Mouse (Mus musculus): ENCODE data around the gene Insl5. TPM values are rescaled to one million over a fixed set of nuclear protein-coding genes. Genes with fewer than 3 reads are reported as not detected.

The Insl5 gene
- total and polyA plus RNA-seq, 2 experiments from 2014 or later: 0.71 TPM; not detected in 1

GRCm38 (mm10) chr4:102971159-102971558, 55.5 kb downstream of the Insl5 start:
- H3K4me3 ChIP-seq (ENCODE audit: low read depth, low read length): no peak overlapping the region
- peaks cover 17% of the 10 kb centered on the region; the same call in 1 of the 2 replicates for H3K36me3 ChIP-seq (ENCODE audit: insufficient read depth)
- H3K4me2 ChIP-seq (ENCODE audit: low read depth): no peak overlapping the region
- no peaks in the 10 kb centered on the region for H3K27me3 ChIP-seq (ENCODE audit: insufficient read depth, low read length)
- WGBS: 78% methylated on average over 5 of the region's 5 CpGs
- no peaks in the 10 kb centered on the region for H3K4me1 ChIP-seq (ENCODE audit: insufficient read depth)
- no peak for ATAC-seq
- no peak for DNase-seq
- H3K9me3 ChIP-seq (ENCODE audit: low read length): no peaks in the 10 kb centered on the region
- TF ChIP-seq CTCF (IDR thresholded peaks at IDR 0.05; ENCODE audit: low read depth): no peak
- no peak overlapping the region for H3K9ac ChIP-seq
- H3K27ac ChIP-seq (ENCODE audit: low read depth, low read length): no peak overlapping the region

- Histone ChIP-seq H3K9me3 (ENCODE audit: low read length) (no peaks in the 10 kb centered on the region), H3K4me3 (ENCODE audit: low read depth, low read length) (no peak overlapping the region), H3K4me1 (ENCODE audit: insufficient read depth) (no peaks in the 10 kb centered on the region), H3K27ac (ENCODE audit: low read depth, low read length) (no peak overlapping the region), H3K9ac (no peak overlapping the region), H3K27me3 (ENCODE audit: insufficient read depth, low read length) (no peaks in the 10 kb centered on the region), H3K36me3 (ENCODE audit: insufficient read depth) (peaks cover 27% of the 10 kb centered on the region), H3K4me2 (ENCODE audit: low read depth) (no peak overlapping the region)
- no peak for TF ChIP-seq CTCF (IDR thresholded peaks at IDR 0.05; ENCODE audit: low read depth)
- DNase-seq (no peak), ATAC-seq (no peak)
- WGBS: 92% methylated on average over 5 of the region's 5 CpGs
These were observed 57.0 kb downstream of the Insl5 start for GRCm38 (mm10) chr4:102969599-102969998.

Other genes starting within 250 kb of the Insl5 start
- 2.3 and 2.4 TPM in 2 replicates for gene Tctex1d1, start 48.2 kb downstream of the Insl5 start, total RNA-seq (2014; rRNA removed)
- 1.2 and 1.3 TPM in 2 replicates for gene Tctex1d1, start 48.2 kb downstream of the Insl5 start, polyA plus RNA-seq (2015; fragmentation: Nextera tagmentation; extraction: Ambion mirVana)
- gene Mier1, start 87.5 kb upstream of the Insl5 start, total RNA-seq (2014; rRNA removed): 43.6 and 82.3 TPM in 2 replicates
- gene Mier1, start 87.5 kb upstream of the Insl5 start, polyA plus RNA-seq (2015; fragmentation: Nextera tagmentation; extraction: Ambion mirVana): 17.4 and 32.6 TPM in 2 replicates
- gene Wdr78, start 87.7 kb upstream of the Insl5 start, total RNA-seq (2014; rRNA removed): 6.7 and 10.0 TPM in 2 replicates
- gene Wdr78, start 87.7 kb upstream of the Insl5 start, polyA plus RNA-seq (2015; fragmentation: Nextera tagmentation; extraction: Ambion mirVana): 1.6 and 2.9 TPM in 2 replicates
- 2.9 and 3.0 TPM in 2 replicates for gene Slc35d1, start 188.3 kb upstream of the Insl5 start, total RNA-seq (2014; rRNA removed)
- 2.9 and 4.4 TPM in 2 replicates for gene Slc35d1, start 188.3 kb upstream of the Insl5 start, polyA plus RNA-seq (2015; fragmentation: Nextera tagmentation; extraction: Ambion mirVana)

All from forebrain, postnatal 0 days (tissue).